Mouse (Mus musculus): ENCODE data around the gene Fam71a. TPM values are rescaled to one million over a fixed set of nuclear protein-coding genes. Genes with fewer than 3 reads are reported as not detected.
A peak's percentile ranks its signal among the peaks of the same experiment; 100 is the strongest.

Gene Fam71a
- polyA plus RNA-seq, 1 experiment from 2014 or later: not detected

DNA sequence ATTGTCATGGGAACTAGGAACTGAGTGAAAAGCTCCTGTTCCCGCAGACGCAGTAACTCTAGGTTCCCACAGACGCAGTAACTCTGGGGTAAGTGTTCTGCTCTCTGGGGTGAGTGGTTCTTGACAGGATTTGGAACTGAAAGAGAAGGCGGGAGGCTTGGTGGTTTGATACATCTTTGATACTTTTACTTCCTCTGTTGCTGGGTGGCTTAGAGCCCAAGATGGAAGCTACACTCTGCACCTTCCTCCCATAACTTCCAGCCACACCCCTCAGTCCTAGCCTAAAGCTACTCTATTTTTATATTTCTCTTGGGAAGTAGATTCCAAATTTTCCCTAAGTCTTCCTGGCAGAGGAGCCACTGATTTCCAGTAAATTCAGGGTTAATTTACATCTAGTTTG is 26.2 kb downstream of the Fam71a start:
- H3K27me3 ChIP-seq (replicated peaks): no peaks in the 10 kb centered on the region
- no peaks in the 10 kb centered on the region for H3K36me3 ChIP-seq
- no peak overlapping the region for H3K9ac ChIP-seq (replicated peaks)
- 89% methylated on average over 4 of the region's 4 CpGs for WGBS
- H3K9me3 ChIP-seq (replicated peaks): no peaks in the 10 kb centered on the region
- no peaks in the 10 kb centered on the region for H3K4me1 ChIP-seq
- ATAC-seq (ENCODE audit: low FRiP score): no peak
- no peak overlapping the region for H3K4me3 ChIP-seq (replicated peaks)
- H3K27ac ChIP-seq (replicated peaks): no peak overlapping the region
- H3K4me2 ChIP-seq: no peak overlapping the region

DNA sequence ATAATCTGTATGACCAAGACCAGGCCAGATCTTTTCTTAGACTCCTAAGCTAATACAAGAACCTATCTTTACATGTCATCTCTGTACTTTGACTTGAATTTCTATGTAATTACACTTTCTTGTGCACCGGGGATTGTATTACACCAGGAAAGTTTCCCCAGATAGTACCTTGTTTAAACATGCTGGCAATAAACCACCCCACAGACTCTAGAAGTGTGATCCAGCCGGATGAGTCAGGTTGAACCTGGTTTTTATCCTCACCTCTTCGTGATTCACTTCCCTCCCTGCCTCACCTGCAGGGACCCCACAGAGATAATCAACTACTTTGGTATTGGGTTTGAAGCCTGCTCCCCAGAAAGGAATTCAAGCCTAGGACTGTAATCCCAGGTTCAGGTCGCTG is 29.2 kb downstream of the Fam71a start:
- 62% methylated on average over 4 of the region's 4 CpGs for WGBS
- Histone ChIP-seq H3K4me1 (no peaks in the 10 kb centered on the region), H3K4me2 (no peak overlapping the region), H3K9me3 (replicated peaks) (no peaks in the 10 kb centered on the region), H3K36me3 (no peaks in the 10 kb centered on the region), H3K4me3 (replicated peaks) (no peak overlapping the region), H3K9ac (replicated peaks) (no peak overlapping the region), H3K27me3 (replicated peaks) (no peaks in the 10 kb centered on the region), H3K27ac (replicated peaks) (no peak overlapping the region)
- ATAC-seq (ENCODE audit: low FRiP score): no peak

DNA sequence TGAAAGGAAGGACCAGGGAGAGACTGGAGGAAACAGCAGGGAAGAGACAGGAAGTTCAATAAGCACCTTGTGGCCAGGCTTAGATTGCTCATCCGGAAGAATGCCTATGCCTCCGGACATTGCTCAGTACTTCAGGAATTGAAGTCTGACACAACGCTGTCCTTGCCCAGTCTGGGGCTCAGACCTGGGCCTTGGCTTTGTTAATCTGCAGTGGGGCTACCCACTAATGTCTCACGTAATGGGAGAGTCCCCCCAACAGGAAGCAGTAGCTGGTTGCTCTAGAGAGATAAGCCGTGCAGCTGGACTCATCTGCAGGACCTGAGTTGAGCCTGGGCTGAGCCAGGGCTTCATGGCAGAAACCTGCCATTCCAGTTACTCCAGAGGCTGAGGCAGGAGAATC is 31.7 kb downstream of the Fam71a start:
- Histone ChIP-seq H3K9me3 (replicated peaks) (no peaks in the 10 kb centered on the region), H3K27me3 (replicated peaks) (no peaks in the 10 kb centered on the region), H3K4me3 (replicated peaks) (no peak overlapping the region), H3K27ac (replicated peaks) (no peak overlapping the region), H3K4me1 (no peaks in the 10 kb centered on the region), H3K36me3 (no peaks in the 10 kb centered on the region), H3K4me2 (no peak overlapping the region), H3K9ac (replicated peaks) (no peak overlapping the region)
- no peak for ATAC-seq (ENCODE audit: low FRiP score)
- WGBS: 72% methylated on average over 5 of the region's 5 CpGs

DNA sequence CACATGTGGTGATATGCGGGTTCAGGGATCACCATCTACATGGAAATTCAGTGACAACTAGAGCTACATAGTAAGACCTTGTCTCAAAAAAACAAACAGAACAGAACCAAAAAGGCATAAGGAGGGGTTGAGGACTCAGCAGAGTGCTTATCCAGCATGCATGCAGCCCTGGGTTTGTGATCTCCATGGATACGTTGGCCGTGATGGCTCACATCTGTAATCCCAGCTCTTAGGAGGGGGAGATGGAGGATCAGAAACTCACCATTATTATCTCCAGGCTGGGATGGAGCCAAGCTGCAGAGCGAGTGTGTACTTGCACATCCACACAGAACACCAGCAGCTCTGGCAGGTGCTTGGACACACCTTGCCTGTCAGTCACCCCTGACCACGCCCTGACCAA is 32.4 kb downstream of the Fam71a start:
- Histone ChIP-seq H3K27ac (replicated peaks) (no peak overlapping the region), H3K9me3 (replicated peaks) (no peaks in the 10 kb centered on the region), H3K9ac (replicated peaks) (no peak overlapping the region), H3K36me3 (no peaks in the 10 kb centered on the region), H3K4me1 (no peaks in the 10 kb centered on the region), H3K27me3 (replicated peaks) (no peaks in the 10 kb centered on the region), H3K4me3 (replicated peaks) (no peak overlapping the region), H3K4me2 (no peak overlapping the region)
- no peak for ATAC-seq (ENCODE audit: low FRiP score)
- 72% methylated on average over 5 of the region's 5 CpGs for WGBS

GRCm38 (mm10) chr1:191131692-191132091 is 32.9 kb downstream of the Fam71a start:
- Histone ChIP-seq H3K9me3 (replicated peaks) (no peaks in the 10 kb centered on the region), H3K27me3 (replicated peaks) (no peaks in the 10 kb centered on the region), H3K27ac (replicated peaks) (no peak overlapping the region), H3K4me2 (no peak overlapping the region), H3K4me3 (replicated peaks) (no peak overlapping the region), H3K9ac (replicated peaks) (no peak overlapping the region), H3K36me3 (no peaks in the 10 kb centered on the region), H3K4me1 (no peaks in the 10 kb centered on the region)
- ATAC-seq (ENCODE audit: low FRiP score): no peak
- WGBS: 92% methylated on average over 2 of the region's 2 CpGs

GRCm38 (mm10) chr1:191125811-191126638 is 38.6 kb downstream of the Fam71a start:
- no peaks in the 10 kb centered on the region for H3K36me3 ChIP-seq
- H3K4me2 ChIP-seq: peak overlapping the region; percentile 58
- peak overlapping the region; percentile 29 for H3K4me3 ChIP-seq (replicated peaks)
- H3K27me3 ChIP-seq (replicated peaks): peaks cover 5% of the 10 kb centered on the region; the same call in 1 of the 2 replicates
- no peaks in the 10 kb centered on the region for H3K9me3 ChIP-seq (replicated peaks)
- peaks cover 7% of the 10 kb centered on the region; the same call in 1 of the 2 replicates for H3K4me1 ChIP-seq
- H3K9ac ChIP-seq (replicated peaks): 0 out of 2 replicates have a peak overlapping the region, but pooled peaks have one; percentile 28
- 19% methylated on average over 38 of the region's 38 CpGs for WGBS
- peak; percentile 63; the same call in 1 of the 2 replicates for ATAC-seq (ENCODE audit: low FRiP score)
- H3K27ac ChIP-seq (replicated peaks): no peak overlapping the region

- Histone ChIP-seq H3K4me3 (replicated peaks) (no peak overlapping the region), H3K27ac (replicated peaks) (no peak overlapping the region)
- ATAC-seq (ENCODE audit: low FRiP score): no peak
These were observed 40.3 kb downstream of the Fam71a start for GRCm38 (mm10) chr1:191124288-191124687.

GRCm38 (mm10) chr1:191123696-191124095 is 40.9 kb downstream of the Fam71a start:
- 87% methylated on average over 2 of the region's 2 CpGs for WGBS
- Histone ChIP-seq H3K27me3 (replicated peaks) (peaks cover 5% of the 10 kb centered on the region; the same call in 1 of the 2 replicates), H3K9me3 (replicated peaks) (no peaks in the 10 kb centered on the region)

More at GRCm38 (mm10) chr1:191124288-191124687, 40.3 kb downstream of the Fam71a start:
- WGBS: 60% methylated on average over 4 of the region's 4 CpGs
- Histone ChIP-seq H3K4me1 (peaks cover 7% of the 10 kb centered on the region; the same call in 1 of the 2 replicates), H3K27me3 (replicated peaks) (peaks cover 5% of the 10 kb centered on the region; the same call in 1 of the 2 replicates), H3K9ac (replicated peaks) (no peak overlapping the region), H3K4me2 (no peak overlapping the region), H3K36me3 (no peaks in the 10 kb centered on the region), H3K9me3 (replicated peaks) (no peaks in the 10 kb centered on the region)

DNA sequence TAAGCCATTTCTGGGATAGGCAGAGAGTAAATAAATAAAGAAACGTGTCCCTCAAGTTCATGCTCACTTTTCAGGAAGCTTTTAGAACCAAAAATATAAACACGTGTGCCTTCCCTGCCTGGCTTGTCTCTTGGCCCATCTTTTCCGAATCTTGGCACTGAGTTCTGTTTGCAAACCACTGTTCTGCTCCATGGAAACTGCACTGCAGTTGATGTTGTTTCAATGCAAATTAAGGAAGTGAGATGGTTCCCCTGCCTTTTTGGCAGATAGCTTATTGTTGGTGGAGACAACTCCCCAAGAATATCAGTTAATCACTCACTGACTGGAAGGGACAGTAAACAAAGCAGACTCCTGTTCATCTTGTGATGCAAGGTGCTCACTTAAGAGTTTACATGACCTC is 41.9 kb downstream of the Fam71a start:
- 57% methylated on average over 3 of the region's 3 CpGs for WGBS
- no peak overlapping the region for H3K4me2 ChIP-seq

More at GRCm38 (mm10) chr1:191123696-191124095, 40.9 kb downstream of the Fam71a start:
- Histone ChIP-seq H3K36me3 (no peaks in the 10 kb centered on the region), H3K4me2 (no peak overlapping the region), H3K4me3 (replicated peaks) (no peak overlapping the region), H3K9ac (replicated peaks) (no peak overlapping the region), H3K4me1 (peaks cover 7% of the 10 kb centered on the region; the same call in 1 of the 2 replicates), H3K27ac (replicated peaks) (no peak overlapping the region)
- no peak for ATAC-seq (ENCODE audit: low FRiP score)

DNA sequence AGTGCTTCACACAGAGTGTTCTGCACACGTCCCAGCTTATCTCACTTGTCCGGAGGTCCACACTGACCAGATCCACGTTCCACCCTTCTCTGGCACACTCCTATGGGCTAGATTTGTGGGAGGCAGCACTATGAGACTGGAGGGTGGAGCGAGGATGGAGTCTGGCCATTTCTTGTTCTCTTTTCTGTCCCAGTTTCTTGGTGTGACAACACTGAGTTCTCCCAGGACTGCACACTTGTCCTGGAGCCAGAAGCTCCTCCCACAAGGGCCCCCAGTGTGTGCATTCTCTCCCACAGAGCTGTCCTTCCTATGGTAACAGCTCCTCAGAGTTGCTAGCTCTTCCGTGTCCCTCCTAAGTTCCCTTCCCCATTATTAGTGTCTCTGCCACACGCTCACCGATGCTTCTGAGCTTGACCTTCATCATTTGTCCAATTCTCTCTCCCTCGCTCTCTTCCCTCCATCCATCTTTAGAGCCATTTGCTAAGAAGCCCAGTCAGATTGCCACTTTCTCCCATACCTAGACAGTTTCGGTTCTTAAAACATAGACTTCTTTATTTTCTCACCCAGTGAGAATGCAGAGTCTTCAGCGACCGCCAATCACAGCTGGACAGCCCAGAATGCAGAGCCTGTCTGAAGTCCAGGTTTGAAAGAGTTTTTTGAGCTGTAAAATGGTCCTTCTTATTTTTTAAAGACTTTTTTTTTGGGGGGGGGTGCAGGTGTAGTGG is 48.9 kb downstream of the Fam71a start:
- Histone ChIP-seq H3K4me3 (replicated peaks) (no peak overlapping the region), H3K27ac (replicated peaks) (peak overlapping the region; percentile 41; the same call in 1 of the 2 replicates), H3K27me3 (replicated peaks) (no peaks in the 10 kb centered on the region), H3K4me2 (no peak overlapping the region), H3K9ac (replicated peaks) (no peak overlapping the region), H3K4me1 (no peaks in the 10 kb centered on the region), H3K9me3 (replicated peaks) (no peaks in the 10 kb centered on the region), H3K36me3 (no peaks in the 10 kb centered on the region)
- WGBS: 76% methylated on average over 11 of the region's 11 CpGs
- peak; percentile 65 for ATAC-seq (ENCODE audit: low FRiP score)

More for the DNA sequence above, 41.9 kb downstream of the Fam71a start:
- no peaks in the 10 kb centered on the region for H3K36me3 ChIP-seq
- H3K27ac ChIP-seq (replicated peaks): no peak overlapping the region
- peaks cover 5% of the 10 kb centered on the region; the same call in 1 of the 2 replicates for H3K27me3 ChIP-seq (replicated peaks)
- H3K4me1 ChIP-seq: peaks cover 7% of the 10 kb centered on the region; the same call in 1 of the 2 replicates
- no peak for ATAC-seq (ENCODE audit: low FRiP score)
- H3K9ac ChIP-seq (replicated peaks): no peak overlapping the region
- no peak overlapping the region for H3K4me3 ChIP-seq (replicated peaks)
- no peaks in the 10 kb centered on the region for H3K9me3 ChIP-seq (replicated peaks)

GRCm38 (mm10) chr1:191114868-191115267 is 49.7 kb downstream of the Fam71a start:
- 80% methylated on average over 7 of the region's 7 CpGs for WGBS
- no peaks in the 10 kb centered on the region for H3K4me1 ChIP-seq
- no peaks in the 10 kb centered on the region for H3K9me3 ChIP-seq (replicated peaks)
- ATAC-seq (ENCODE audit: low FRiP score): no peak
- H3K27me3 ChIP-seq (replicated peaks): no peaks in the 10 kb centered on the region
- no peak overlapping the region for H3K4me2 ChIP-seq
- no peak overlapping the region; the same call in 1 of the 2 replicates for H3K27ac ChIP-seq (replicated peaks)
- H3K9ac ChIP-seq (replicated peaks): no peak overlapping the region
- no peaks in the 10 kb centered on the region for H3K36me3 ChIP-seq
- no peak overlapping the region for H3K4me3 ChIP-seq (replicated peaks)
